Mouse (Mus musculus): ENCODE data around the gene Dlg2.

Dlg2 gene

GRCm38 (mm10) chr7:91689829-91690228, 1213.4 kb downstream of the Dlg2 start:
- in situ Hi-C loops (cut with MboI; ENCODE audit: low sequenced_read_pairs) = no loop called here

GRCm38 (mm10) chr7:91709853-91710252, 1233.4 kb downstream of the Dlg2 start:
- in situ Hi-C loops (cut with MboI; ENCODE audit: low sequenced_read_pairs) = no loop called here

- in situ Hi-C loops (cut with MboI; ENCODE audit: low sequenced_read_pairs) = no loop called here
Observed at GRCm38 (mm10) chr7:91711184-91711583, 1234.7 kb downstream of the Dlg2 start.

GRCm38 (mm10) chr7:91715776-91716175, 1239.3 kb downstream of the Dlg2 start:
- in situ Hi-C loops (cut with MboI; ENCODE audit: low sequenced_read_pairs) = no loop called here

GRCm38 (mm10) chr7:91716696-91717095, 1240.2 kb downstream of the Dlg2 start:
- in situ Hi-C loops (cut with MboI; ENCODE audit: low sequenced_read_pairs) = no loop called here

GRCm38 (mm10) chr7:91720318-91720717, 1243.8 kb downstream of the Dlg2 start:
- in situ Hi-C loops (cut with MboI; ENCODE audit: low sequenced_read_pairs) = no loop called here

- in situ Hi-C loops (cut with MboI; ENCODE audit: low sequenced_read_pairs) = no loop called here
Observed at GRCm38 (mm10) chr7:91724397-91724796, 1247.9 kb downstream of the Dlg2 start.

- in situ Hi-C loops (cut with MboI; ENCODE audit: low sequenced_read_pairs) = no loop called here
Observed at GRCm38 (mm10) chr7:91740748-91741147, 1264.3 kb downstream of the Dlg2 start.

- in situ Hi-C loops (cut with MboI; ENCODE audit: low sequenced_read_pairs) = no loop called here
Observed at GRCm38 (mm10) chr7:91753151-91753861, 1276.8 kb downstream of the Dlg2 start.

GRCm38 (mm10) chr7:91767648-91768047, 1291.2 kb downstream of the Dlg2 start:
- in situ Hi-C loops (cut with MboI; ENCODE audit: low sequenced_read_pairs) = no loop called here

GRCm38 (mm10) chr7:91778673-91779072, 1302.2 kb downstream of the Dlg2 start:
- in situ Hi-C loops (cut with MboI; ENCODE audit: low sequenced_read_pairs) = no loop called here

- in situ Hi-C loops (cut with MboI; ENCODE audit: low sequenced_read_pairs) = no loop called here
Observed at GRCm38 (mm10) chr7:91784617-91785016, 1308.1 kb downstream of the Dlg2 start.

- in situ Hi-C loops (cut with MboI; ENCODE audit: low sequenced_read_pairs) = no loop called here
Observed at GRCm38 (mm10) chr7:91785445-91785844, 1309.0 kb downstream of the Dlg2 start.

GRCm38 (mm10) chr7:91785871-91786270, 1309.4 kb downstream of the Dlg2 start:
- in situ Hi-C loops (cut with MboI; ENCODE audit: low sequenced_read_pairs) = no loop called here

GRCm38 (mm10) chr7:91790949-91791564, 1314.6 kb downstream of the Dlg2 start:
- in situ Hi-C loops (cut with MboI; ENCODE audit: low sequenced_read_pairs) = no loop called here

- in situ Hi-C loops (cut with MboI; ENCODE audit: low sequenced_read_pairs) = no loop called here
Observed at GRCm38 (mm10) chr7:91806632-91807031, 1330.2 kb downstream of the Dlg2 start.

GRCm38 (mm10) chr7:91810774-91811173, 1334.3 kb downstream of the Dlg2 start:
- in situ Hi-C loops (cut with MboI; ENCODE audit: low sequenced_read_pairs) = no loop called here

GRCm38 (mm10) chr7:91818004-91818403, 1341.5 kb downstream of the Dlg2 start:
- in situ Hi-C loops (cut with MboI; ENCODE audit: low sequenced_read_pairs) = no loop called here

GRCm38 (mm10) chr7:91832207-91832606, 1355.7 kb downstream of the Dlg2 start:
- in situ Hi-C loops (cut with MboI; ENCODE audit: low sequenced_read_pairs) = no loop called here

- in situ Hi-C loops (cut with MboI; ENCODE audit: low sequenced_read_pairs) = no loop called here
Observed at GRCm38 (mm10) chr7:91845723-91846122, 1369.3 kb downstream of the Dlg2 start.

- in situ Hi-C loops (cut with MboI; ENCODE audit: low sequenced_read_pairs) = no loop called here
Observed at GRCm38 (mm10) chr7:91849364-91849763, 1372.9 kb downstream of the Dlg2 start.

- in situ Hi-C loops (cut with MboI; ENCODE audit: low sequenced_read_pairs) = no loop called here
Observed at GRCm38 (mm10) chr7:91853653-91854052, 1377.2 kb downstream of the Dlg2 start.

GRCm38 (mm10) chr7:91856931-91857330, 1380.5 kb downstream of the Dlg2 start:
- in situ Hi-C loops (cut with MboI; ENCODE audit: low sequenced_read_pairs) = no loop called here

Data from CH12F3 (cell line).